In the genomic region with DNA sequence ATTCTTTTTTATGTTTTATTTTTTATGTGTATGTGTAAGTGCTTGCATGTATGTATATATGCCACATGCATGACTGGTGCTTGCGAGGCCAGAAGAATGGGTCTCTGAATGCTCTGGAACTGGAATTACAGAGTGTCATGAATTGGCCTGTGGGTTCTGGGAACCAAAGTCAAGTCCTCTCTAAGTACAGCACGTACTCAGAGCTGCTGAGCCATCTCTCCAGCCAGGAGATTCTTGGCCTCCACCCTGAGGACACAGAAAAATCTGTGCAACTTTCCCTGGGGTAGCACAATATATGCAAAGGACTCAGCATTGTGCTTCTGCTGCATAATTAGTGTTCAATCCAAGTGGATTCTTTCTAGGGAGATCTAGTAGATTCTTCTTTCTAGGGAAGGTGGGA, we compare ENCODE assay signal across 21 mouse cellular contexts. TPM values are rescaled to one million over a fixed set of nuclear protein-coding genes. Genes with fewer than 3 reads are reported as not detected.
DNase-seq lines count a peak whose midpoint lies in the region; ATAC-seq lines count a peak whose summit lies in the region.
"Had no signal": no experiment of that assay in that cellular context is flagged by ENCODE, and none has a peak within 500 bp of the region (broad histone marks: within the 10 kb centered on the region; RNA-seq: fewer than 3 reads in every experiment).

No protein-coding gene starts in this region.

- no peaks in the 10 kb centered on the region for H3K9me3 ChIP-seq in heart, embryonic 11.5 days (replicated peaks; ENCODE audit: control insufficient read depth, low read length)
- H3K9me3 ChIP-seq in limb, embryonic 15.5 days: no peaks in the 10 kb centered on the region
- no peaks in the 10 kb centered on the region for H3K9me3 ChIP-seq in limb, embryonic 10.5 days (replicated peaks)
- no peaks in the 10 kb centered on the region for H3K9me3 ChIP-seq in embryonic facial prominence, embryonic 14.5 days (ENCODE audit: control insufficient read depth, low read length)
- H3K9me3 ChIP-seq: forebrain, embryonic 13.5 days had no signal

- H3K36me3 ChIP-seq in heart, embryonic 11.5 days (ENCODE audit: control insufficient read depth, insufficient read depth, low read length): no peaks in the 10 kb centered on the region
- H3K36me3 ChIP-seq in limb, embryonic 15.5 days: no peaks in the 10 kb centered on the region
- H3K36me3 ChIP-seq in limb, embryonic 10.5 days: no peaks in the 10 kb centered on the region
- no peaks in the 10 kb centered on the region for H3K36me3 ChIP-seq in embryonic facial prominence, embryonic 14.5 days (ENCODE audit: control insufficient read depth, insufficient read depth, low read length)

- no peak for ATAC-seq in heart, embryonic 11.5 days (replicated peaks; ENCODE audit: insufficient number of reproducible peaks, low FRiP score, low TSS enrichment)
- no peak for ATAC-seq in limb, embryonic 15.5 days (ENCODE audit: insufficient number of reproducible peaks, low FRiP score, low TSS enrichment, low read depth)
- ATAC-seq in embryonic facial prominence, embryonic 14.5 days (ENCODE audit: low read depth): no peak
- ATAC-seq: forebrain, embryonic 13.5 days; hindbrain, embryonic 16.5 days; intestine, postnatal 0 days; midbrain, embryonic 16.5 days had no signal

- DNase-seq in heart, adult 11 months: peak; percentile 97
- DNase-seq in limb, embryonic 10.5 days (ENCODE audit: low spot score): no peak
- no peak for DNase-seq in embryonic facial prominence, embryonic 14.5 days (ENCODE audit: low spot score)
- peak; percentile 22 to 35 for DNase-seq in heart, postnatal 14 days
- no peak for DNase-seq in left cerebral cortex, adult 9 months (ENCODE audit: low spot score in 2 of 2)
- no peak for DNase-seq in right cerebral cortex, adult 18-20 months
- DNase-seq: adrenal gland, postnatal 25 days; B cell, adult 2 months; cerebellum, adult 9-10 months; kidney, postnatal 25 days; lung, embryonic 14.5 days; thymus, postnatal 36 days had no signal

- H3K4me3 ChIP-seq in heart, embryonic 11.5 days (ENCODE audit: low read depth, low read length): no peak overlapping the region
- no peak overlapping the region for H3K4me3 ChIP-seq in limb, embryonic 15.5 days
- H3K4me3 ChIP-seq in limb, embryonic 10.5 days: no peak overlapping the region
- no peak overlapping the region for H3K4me3 ChIP-seq in embryonic facial prominence, embryonic 14.5 days (ENCODE audit: low read depth, low read length)
- H3K4me3 ChIP-seq: forebrain, embryonic 13.5 days had no signal

- intact Hi-C loops in heart, postnatal 14 days (cut with DNase I): no loop called here

- WGBS in heart, embryonic 11.5 days (ENCODE audit: insufficient replicate concordance): 89% methylated on average over 2 of the region's 2 CpGs
- 72% methylated on average over 2 of the region's 2 CpGs for WGBS in limb, embryonic 15.5 days
- 86% methylated on average over 2 of the region's 2 CpGs for WGBS in limb, embryonic 10.5 days
- 66% methylated on average over 2 of the region's 2 CpGs for WGBS in embryonic facial prominence, embryonic 14.5 days

- no peaks in the 10 kb centered on the region for H3K4me1 ChIP-seq in heart, embryonic 11.5 days (ENCODE audit: control insufficient read depth, insufficient read depth, low read length)
- H3K4me1 ChIP-seq in limb, embryonic 15.5 days: no peaks in the 10 kb centered on the region
- no peaks in the 10 kb centered on the region for H3K4me1 ChIP-seq in limb, embryonic 10.5 days
- H3K4me1 ChIP-seq in embryonic facial prominence, embryonic 14.5 days (ENCODE audit: control insufficient read depth, insufficient read depth, low read length): no peaks in the 10 kb centered on the region; the same call in 1 of the 2 replicates
- H3K4me1 ChIP-seq: forebrain, embryonic 13.5 days had no signal

- no peak overlapping the region for H3K4me2 ChIP-seq in heart, embryonic 11.5 days
- no peak overlapping the region for H3K4me2 ChIP-seq in limb, embryonic 15.5 days
- no peak overlapping the region for H3K4me2 ChIP-seq in embryonic facial prominence, embryonic 14.5 days (ENCODE audit: low read depth, low read length)
- H3K4me2 ChIP-seq: forebrain, embryonic 13.5 days; lung, embryonic 14.5 days had no signal

- H3K27me3 ChIP-seq in heart, embryonic 11.5 days (ENCODE audit: control insufficient read depth, insufficient read depth, low read length): no peaks in the 10 kb centered on the region
- no peaks in the 10 kb centered on the region for H3K27me3 ChIP-seq in limb, embryonic 15.5 days
- no peaks in the 10 kb centered on the region for H3K27me3 ChIP-seq in limb, embryonic 10.5 days (ENCODE audit: low read depth, poor library complexity, severe bottlenecking)
- H3K27me3 ChIP-seq in embryonic facial prominence, embryonic 14.5 days (replicated peaks; ENCODE audit: control insufficient read depth, insufficient read depth, low read length): no peaks in the 10 kb centered on the region
- H3K27me3 ChIP-seq: forebrain, embryonic 13.5 days had no signal

- no peak overlapping the region for H3K9ac ChIP-seq in heart, embryonic 11.5 days (ENCODE audit: low read depth, low read length)
- no peak overlapping the region for H3K9ac ChIP-seq in limb, embryonic 15.5 days
- H3K9ac ChIP-seq in embryonic facial prominence, embryonic 14.5 days (ENCODE audit: low read depth, low read length): no peak overlapping the region
- H3K9ac ChIP-seq: forebrain, embryonic 13.5 days; lung, embryonic 14.5 days had no signal

- H3K27ac ChIP-seq in heart, embryonic 11.5 days (ENCODE audit: low read depth, low read length): no peak overlapping the region
- H3K27ac ChIP-seq in limb, embryonic 15.5 days: peak overlapping the region; percentile 6; the same call in 1 of the 2 replicates
- H3K27ac ChIP-seq in limb, embryonic 10.5 days: no peak overlapping the region
- H3K27ac ChIP-seq in embryonic facial prominence, embryonic 14.5 days (replicated peaks; ENCODE audit: low read depth, low read length): peak overlapping the region; percentile 15; the same call in 1 of the 2 replicates
- H3K27ac ChIP-seq: forebrain, embryonic 13.5 days had no signal

RNA-seq across cellular contexts. Expression of a gene that starts 8.2 kb away (rescaled TPM):
- polyA plus RNA-seq in heart, embryonic 11.5 days (2014; fragmentation: Nextera tagmentation; extraction: Ambion mirVana): 46.2 and 56.0 TPM in 2 replicates
- 62.1 and 63.8 TPM in 2 replicates for polyA plus RNA-seq in limb, embryonic 15.5 days (2015; fragmentation: Nextera tagmentation; extraction: Ambion mirVana)
- 57.7 and 64.5 TPM in 2 replicates for polyA plus RNA-seq in limb, embryonic 10.5 days (2016; fragmentation: Nextera tagmentation; extraction: Ambion mirVana)
- polyA plus RNA-seq in embryonic facial prominence, embryonic 14.5 days (2014; fragmentation: Nextera tagmentation; extraction: Ambion mirVana): 54.7 and 65.2 TPM in 2 replicates
- total RNA-seq in heart, postnatal 14 days (2021): 100 to 1,000 TPM in 1 of 2 experiments, 10 to 100 TPM in 1; 92.8 to 101 TPM

RNA-seq across cellular contexts. Expression of a gene that starts 24.0 kb away (rescaled TPM):
- polyA plus RNA-seq in heart, embryonic 11.5 days (2014; fragmentation: Nextera tagmentation; extraction: Ambion mirVana): 0.23 and 0.34 TPM in 2 replicates
- 0.09 and 0.24 TPM in 2 replicates for polyA plus RNA-seq in limb, embryonic 15.5 days (2015; fragmentation: Nextera tagmentation; extraction: Ambion mirVana)
- not detected in 2 replicates for polyA plus RNA-seq in limb, embryonic 10.5 days (2016; fragmentation: Nextera tagmentation; extraction: Ambion mirVana)
- 0.24 and 0.37 TPM in 2 replicates for polyA plus RNA-seq in embryonic facial prominence, embryonic 14.5 days (2014; fragmentation: Nextera tagmentation; extraction: Ambion mirVana)
- total RNA-seq in heart, postnatal 14 days (2021): under 1 TPM in 1 of 2 experiments, not detected in 1; 0.62 TPM
- total RNA-seq: liver, adult 2 months; megakaryocyte progenitor cell, adult 5-6 weeks had no signal
- polyA plus RNA-seq: liver, adult 2 months; lung, embryonic 14.5 days; spleen, adult 2 months had no signal

Comparison
In these comparisons a context has a peak if more than half of its experiments do, and no peak if none do; other contexts are left out.
1. H3K27ac ChIP-seq: peak in limb, embryonic 15.5 days (single experiment) and embryonic facial prominence, embryonic 14.5 days (single experiment); none in heart, embryonic 11.5 days (single experiment) and limb, embryonic 10.5 days (single experiment).
2. DNase-seq: peak in heart, adult 11 months (single experiment) and heart, postnatal 14 days (2 of 2); none in limb, embryonic 10.5 days (single experiment), embryonic facial prominence, embryonic 14.5 days (single experiment), left cerebral cortex, adult 9 months (0 of 2) and right cerebral cortex, adult 18-20 months (single experiment).